Comparison of ENCODE assay signal across 8 mouse cellular contexts in genomic region chr10:45000027-45000840, GRCm38 (mm10).
DNase-seq lines count a peak whose midpoint lies in the region; ATAC-seq and TF ChIP-seq lines count a peak whose summit lies in the region.

No protein-coding gene starts in this region.

- no peak overlapping the region for H3K27ac ChIP-seq in cerebellum, adult 2 months (ENCODE audit: insufficient read depth, low read length)
- no peak overlapping the region for H3K27ac ChIP-seq in heart, embryonic 14.5 days (replicated peaks in 1 of 2; ENCODE audit: control insufficient read depth in 1 of 2, insufficient read depth in 1 of 2, low read depth in 2 of 2, low read length in 2 of 2)
- H3K27ac ChIP-seq in limb, embryonic 13.5 days = peak overlapping the region; percentile 6; the same call in 1 of the 2 replicates

- no peaks in the 10 kb centered on the region for H3K9me3 ChIP-seq in heart, embryonic 14.5 days (ENCODE audit: control insufficient read depth, low read length)
- H3K9me3 ChIP-seq in limb, embryonic 13.5 days = no peaks in the 10 kb centered on the region

- no peaks in the 10 kb centered on the region for H3K4me1 ChIP-seq in cerebellum, adult 2 months (ENCODE audit: control insufficient read depth, insufficient read depth, low read length)
- H3K4me1 ChIP-seq in heart, embryonic 14.5 days (ENCODE audit: control insufficient read depth in 2 of 2, insufficient read depth in 2 of 2, low read length in 2 of 2) = peaks cover 18 to 26% of the 10 kb centered on the region in 2 experiments
- H3K4me1 ChIP-seq in limb, embryonic 13.5 days = peaks cover 34% of the 10 kb centered on the region

- no peaks in the 10 kb centered on the region for H3K36me3 ChIP-seq in heart, embryonic 14.5 days (ENCODE audit: control insufficient read depth, insufficient read depth, low read length)
- H3K36me3 ChIP-seq in limb, embryonic 13.5 days = no peaks in the 10 kb centered on the region
- H3K36me3 ChIP-seq in myocyte (ENCODE audit: control insufficient read depth, insufficient read depth) = no peaks in the 10 kb centered on the region

- no peak for TF ChIP-seq CTCF in cerebellum, adult 2 months (IDR thresholded peaks at IDR 0.05; ENCODE audit: borderline replicate concordance, insufficient read depth, low read depth, low read length)

- TF ChIP-seq POLR2A in cerebellum, adult 2 months (IDR thresholded peaks at IDR 0.05; ENCODE audit: borderline replicate concordance, insufficient read depth, low read length) = no peak
- no peak for TF ChIP-seq POLR2A in myocyte (IDR thresholded peaks at IDR 0.05; ENCODE audit: insufficient read length, low read depth)

- no peak overlapping the region for H3ac ChIP-seq in myocyte (ENCODE audit: control insufficient read depth, insufficient read length)

- no peaks in the 10 kb centered on the region for H3K27me3 ChIP-seq in cerebellum, adult 2 months (ENCODE audit: control insufficient read depth, insufficient read depth, low read length)
- H3K27me3 ChIP-seq in heart, embryonic 14.5 days (ENCODE audit: control insufficient read depth, insufficient read depth, low read length) = no peaks in the 10 kb centered on the region
- H3K27me3 ChIP-seq in limb, embryonic 13.5 days = peaks cover 4% of the 10 kb centered on the region
- H3K27me3 ChIP-seq in myocyte (ENCODE audit: control insufficient read depth, insufficient read depth, insufficient read length) = no peaks in the 10 kb centered on the region

- no peaks in the 10 kb centered on the region for H3K79me2 ChIP-seq in myocyte (ENCODE audit: control insufficient read depth, insufficient read depth)

- no peak for DNase-seq in cerebellum, adult 2 months
- no peak for DNase-seq in cerebellum, adult 11 months
- no peak for DNase-seq in frontal cortex, adult 2 months (ENCODE audit: extremely low spot score in 1 of 2, low spot score in 1 of 2)
- no peak for DNase-seq in natural killer cell, adult 2 months (ENCODE audit: low spot score in 2 of 2)

- H3K4me3 ChIP-seq in cerebellum, adult 2 months (replicated peaks; ENCODE audit: insufficient read depth, low read depth, low read length) = peak overlapping the region; percentile 36
- peak overlapping the region; percentile 21 to 24; a peak in 2 of 4 replicates for H3K4me3 ChIP-seq in heart, embryonic 14.5 days (ENCODE audit: control insufficient read depth in 1 of 2, insufficient read depth in 1 of 2, low read depth in 1 of 2, low read length in 2 of 2)
- peak overlapping the region; percentile 32 for H3K4me3 ChIP-seq in limb, embryonic 13.5 days
- no peak overlapping the region for H3K4me3 ChIP-seq in myocyte

- ATAC-seq in activated CD4-positive, CD25-positive, alpha-beta regulatory T cell, adult 4 months = peak; percentile 5
- ATAC-seq in heart, embryonic 14.5 days (ENCODE audit: insufficient number of reproducible peaks, insufficient read depth, low FRiP score, low read depth) = no peak
- no peak; the same call in 1 of the 2 replicates for ATAC-seq in limb, embryonic 13.5 days (ENCODE audit: low FRiP score, low read depth)

- peak overlapping the region; percentile 64 for H3K4me2 ChIP-seq in heart, embryonic 14.5 days (ENCODE audit: low read length)
- H3K4me2 ChIP-seq in limb, embryonic 13.5 days (replicated peaks) = peak overlapping the region; percentile 60
- H3K4me2 ChIP-seq in myocyte (ENCODE audit: low read depth) = peak overlapping the region; percentile 76

- H3K9ac ChIP-seq in heart, embryonic 14.5 days (ENCODE audit: low read length) = peak overlapping the region; percentile 60
- H3K9ac ChIP-seq in limb, embryonic 13.5 days = no peak overlapping the region

- WGBS in cerebellum, adult 2 months = 7% methylated on average over 18 of the region's 18 CpGs
- 51% methylated on average over 18 of the region's 18 CpGs for WGBS in heart, embryonic 14.5 days
- WGBS in limb, embryonic 13.5 days = 33% methylated on average over 18 of the region's 18 CpGs

TF ChIP-seq in myocyte, 11 proteins besides CTCF, POLR2A, EP300 and RAD21:
- no peak for TF ChIP-seq MYOG (IDR thresholded peaks at IDR 0.05; ENCODE audit: control insufficient read depth in 1 of 3, insufficient read depth in 1 of 3, insufficient read length in 2 of 3, low read depth in 2 of 3)
- no peak for TF ChIP-seq CEBPB (IDR thresholded peaks at IDR 0.05; ENCODE audit: insufficient read depth, poor library complexity, severe bottlenecking)
- TF ChIP-seq E2F4 (IDR thresholded peaks at IDR 0.05; ENCODE audit: insufficient read depth) = no peak
- TF ChIP-seq USF1 (IDR thresholded peaks at IDR 0.05; ENCODE audit: low read depth) = no peak
- no peak for TF ChIP-seq TCF12 (IDR thresholded peaks at IDR 0.05; ENCODE audit: insufficient read depth, poor library complexity, severe bottlenecking)
TF ChIP-seq in myocyte: peak in this region for 0.
